Comparison of ENCODE assay signal across 9 mouse cellular contexts in the genomic region with DNA sequence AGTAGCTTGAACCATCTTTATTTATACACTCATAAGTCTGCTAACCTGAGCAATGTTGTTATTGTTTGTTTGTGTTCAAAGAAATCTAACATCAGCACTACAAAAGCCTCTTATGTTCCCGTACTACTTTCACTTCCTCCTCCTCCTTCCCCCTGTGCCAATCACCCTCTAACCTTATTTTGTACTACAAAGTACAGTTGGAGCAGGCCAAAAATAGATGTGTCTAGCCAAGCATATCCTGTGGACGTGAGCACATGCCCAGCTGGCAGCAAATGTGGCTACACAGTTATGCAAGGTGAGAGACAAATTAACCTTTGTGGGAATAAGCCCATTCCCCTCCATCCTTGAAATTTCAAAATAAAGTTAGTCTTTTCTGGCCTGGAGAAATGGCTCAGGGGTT. TPM values are rescaled to one million over a fixed set of nuclear protein-coding genes. Genes with fewer than 3 reads are reported as not detected.
DNase-seq lines count a peak whose midpoint lies in the region; ATAC-seq and TF ChIP-seq lines count a peak whose summit lies in the region.
"Had no signal": no experiment of that assay in that cellular context is flagged by ENCODE, and none has a peak within 500 bp of the region (broad histone marks: within the 10 kb centered on the region; RNA-seq: fewer than 3 reads in every experiment).

No protein-coding gene starts in this region.

- H3K27ac ChIP-seq in kidney, adult 2 months (ENCODE audit: insufficient read depth, low read depth, low read length), result peak overlapping the region; percentile 94

- no peak for TF ChIP-seq POLR2A in kidney, adult 2 months (IDR thresholded peaks at IDR 0.05; ENCODE audit: low read depth, low read length)

- DNase-seq in adrenal gland, adult 2 months, result peak; percentile 10
- DNase-seq in adrenal gland, adult 18-20 months (ENCODE audit: low spot score in 2 of 2), result no peak
- DNase-seq in spleen, postnatal 36 days (ENCODE audit: low spot score in 2 of 2), result peak; percentile 49 to 63
- DNase-seq in spleen, postnatal 14 days (ENCODE audit: low spot score in 2 of 2), result no peak
- peak; percentile 95 for DNase-seq in kidney, adult 2 months
- no peak for DNase-seq in testis, postnatal 14 days (ENCODE audit: low spot score)
- no peak for DNase-seq in ovary, adult 18-20 months (ENCODE audit: low spot score)
- DNase-seq: right cerebral cortex, postnatal 25 days had no signal

- WGBS in kidney, adult 2 months, result 5% methylated on average over 2 of the region's 2 CpGs

- no peaks in the 10 kb centered on the region for H3K27me3 ChIP-seq in kidney, adult 2 months (replicated peaks; ENCODE audit: control insufficient read depth, insufficient read depth, low read length)

- no peak overlapping the region for H3K4me3 ChIP-seq in kidney, adult 2 months (ENCODE audit: insufficient read depth, low read depth, low read length)

- no peaks in the 10 kb centered on the region for H3K36me3 ChIP-seq in kidney, adult 2 months (ENCODE audit: control insufficient read depth, insufficient read depth, low read length)

- peak; percentile 89 for ATAC-seq in neutrophil, adult 5-6 weeks (ENCODE audit: extremely low read depth, insufficient number of reproducible peaks, low FRiP score, poor library complexity, severe bottlenecking)

- H3K4me1 ChIP-seq in kidney, adult 2 months (ENCODE audit: control insufficient read depth, insufficient read depth, low read length), result peaks cover 8% of the 10 kb centered on the region; the same call in 1 of the 2 replicates

- TF ChIP-seq CTCF in kidney, adult 2 months (conservative IDR thresholded peaks at IDR 0.05; ENCODE audit: insufficient read depth, insufficient read length, low read depth, low read length), result no peak

RNA-seq across cellular contexts. Expression of gene Resf1, which starts 34.6 kb away (rescaled TPM):
- 10 to 100 TPM; 22.6 to 38.7 TPM for total RNA-seq in adrenal gland, adult 2 months (2021)
- polyA plus RNA-seq in adrenal gland, adult 2 months (2012; rRNA removed), result 7.4 and 11.3 TPM in 2 replicates
- 10 to 100 TPM; 27.8 to 30.6 TPM for total RNA-seq in adrenal gland, adult 18-20 months (2021)
- 9.6 and 11.8 TPM in 2 replicates for polyA plus RNA-seq in kidney, adult 2 months (2012; rRNA removed)
- 354 and 418 TPM in 2 replicates for total RNA-seq in neutrophil, adult 5-6 weeks (2017)

Comparison
In these comparisons a context has a peak if more than half of its experiments do, and no peak if none do; other contexts are left out.
1. DNase-seq: peak in adrenal gland, adult 2 months (single experiment), spleen, postnatal 36 days (2 of 2) and kidney, adult 2 months (single experiment); none in adrenal gland, adult 18-20 months (0 of 2), spleen, postnatal 14 days (0 of 2), testis, postnatal 14 days (single experiment) and ovary, adult 18-20 months (single experiment).